Mouse (Mus musculus) embryonic fibroblast, embryonic 13.5 days (primary cell): ENCODE data around the gene Aym1.

Experiments used
- CTCF ChIP-seq: IDR thresholded peaks from 2 replicates; pipeline ENCODE4 v1.5.1; 2011; ENCODE audit warnings: mild to moderate bottlenecking, control low read depth, low read length, moderate library complexity, borderline replicate concordance; ENCODE audit not compliant: insufficient read depth
- POLR2A ChIP-seq: IDR thresholded peaks from 2 replicates; pipeline ENCODE4 v1.6.1; 2011; ENCODE audit warnings: low read depth, mild to moderate bottlenecking, control low read depth, low read length, moderate library complexity

GRCm38 (mm10) chr5:113362258-113362996 lies 5.3 kb downstream of the Aym1 start:
- TF ChIP-seq POLR2A: no peak
- no peak for TF ChIP-seq CTCF
